Mouse (Mus musculus): ENCODE data around the gene Gm12185.

DNA sequence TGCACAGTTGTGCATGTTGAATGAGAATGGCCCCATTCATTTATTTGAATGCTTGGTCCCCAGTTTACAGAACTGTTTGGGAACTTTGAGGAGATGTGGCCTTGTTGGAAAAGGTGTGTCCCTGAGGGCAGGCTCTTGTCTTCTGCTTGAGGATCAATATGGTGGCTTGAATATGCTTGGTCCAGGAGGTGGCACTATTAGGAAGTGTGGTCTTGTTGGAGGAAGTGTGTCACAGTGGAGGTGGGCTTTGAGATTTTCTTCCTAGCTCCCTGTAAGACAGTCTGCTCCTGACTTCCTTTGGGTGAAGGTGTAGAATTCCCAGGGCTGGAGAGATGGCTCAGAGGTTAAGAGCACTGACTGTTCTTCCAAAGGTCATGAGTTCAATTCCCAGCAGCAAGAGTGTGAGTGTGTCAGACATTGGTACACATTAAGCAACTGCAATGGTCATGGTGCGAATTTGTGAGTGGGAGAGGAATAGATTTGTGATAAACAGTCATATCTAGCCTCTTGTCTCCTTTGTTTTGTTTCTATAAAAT, 129.2 kb downstream of the Gm12185 start:
- TF ChIP-seq CTCF (IDR thresholded peaks at IDR 0.05; ENCODE audit: low read depth) (0 out of 2 replicates have a peak, but pooled peaks have one; percentile 22), EP300 (IDR thresholded peaks at IDR 0.05; ENCODE audit: low read depth) (no peak)

All from liver, postnatal 0 days (tissue).